9 mouse cellular contexts compared by ENCODE assay signal in the genomic region with DNA sequence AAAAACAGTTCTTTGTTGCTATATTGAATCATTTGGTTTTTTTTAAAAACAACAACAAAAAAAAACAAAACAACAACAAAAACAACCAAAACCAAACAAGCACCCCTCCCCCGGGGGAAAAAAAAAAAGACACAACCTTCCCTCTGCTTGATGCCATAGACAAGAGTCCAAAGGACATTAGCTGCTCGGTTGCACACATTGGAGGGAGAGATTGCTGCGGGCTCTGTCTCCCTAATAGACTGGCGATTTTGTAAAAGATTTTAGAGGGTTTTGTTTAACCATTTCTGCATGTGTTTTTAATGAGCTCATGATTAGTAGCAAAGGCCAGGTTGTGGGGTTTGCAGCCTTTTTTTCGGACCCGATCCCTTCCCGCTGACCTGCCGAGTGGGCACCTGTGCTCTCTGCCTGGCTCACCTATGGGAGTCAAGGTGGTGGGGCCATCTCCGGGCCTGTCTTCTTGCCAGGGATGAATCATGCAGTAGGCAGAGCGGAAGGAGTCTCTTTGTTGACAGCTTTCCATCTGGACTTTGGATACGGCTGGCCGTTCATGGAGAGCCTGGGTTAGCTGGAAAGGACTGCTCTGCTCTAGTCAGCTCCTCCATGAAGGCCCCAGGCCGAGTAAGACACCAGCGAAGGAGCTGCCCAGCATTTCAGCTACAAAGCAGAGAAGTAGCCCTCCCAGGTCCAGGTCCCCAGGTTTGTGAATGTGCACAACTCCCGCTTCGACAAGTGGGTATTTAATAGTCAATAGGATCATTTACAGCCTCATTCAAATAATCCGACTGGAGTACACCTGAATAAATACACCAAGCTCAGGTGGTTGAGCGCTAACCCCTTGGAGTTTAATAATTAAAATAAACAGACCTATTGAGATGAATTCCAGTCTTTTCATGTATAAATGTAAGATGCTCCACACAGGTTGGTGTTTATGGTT. TPM values are rescaled to one million over a fixed set of nuclear protein-coding genes. Genes with fewer than 3 reads are reported as not detected.
A peak's percentile ranks its signal among the peaks of the same experiment; 100 is the strongest.
DNase-seq lines count a peak whose midpoint lies in the region; ATAC-seq and TF ChIP-seq lines count a peak whose summit lies in the region.
"Had no signal": no experiment of that assay in that cellular context is flagged by ENCODE, and none has a peak within 500 bp of the region (broad histone marks: within the 10 kb centered on the region; RNA-seq: fewer than 3 reads in every experiment).

No protein-coding gene starts in this region.

- H3K27me3 ChIP-seq in embryonic facial prominence, embryonic 11.5 days (ENCODE audit: control insufficient read depth, insufficient read depth, low read length) = 0 out of 2 replicates have a peak, but pooled peaks cover 2% of the 10 kb centered on the region
- no peaks in the 10 kb centered on the region for H3K27me3 ChIP-seq in intestine, postnatal 0 days (replicated peaks; ENCODE audit: control insufficient read depth, insufficient read depth, low read length)
- H3K27me3 ChIP-seq in liver, embryonic 16.5 days (ENCODE audit: control insufficient read depth, insufficient read depth, low read depth, low read length) = no peaks in the 10 kb centered on the region

- H3K9me3 ChIP-seq in embryonic facial prominence, embryonic 11.5 days (replicated peaks; ENCODE audit: control insufficient read depth, low read length) = no peaks in the 10 kb centered on the region
- H3K9me3 ChIP-seq in intestine, postnatal 0 days (ENCODE audit: control insufficient read depth) = no peaks in the 10 kb centered on the region
- no peaks in the 10 kb centered on the region for H3K9me3 ChIP-seq in liver, embryonic 16.5 days (replicated peaks; ENCODE audit: control insufficient read depth, low read length)

- no peak overlapping the region for H3K4me3 ChIP-seq in embryonic facial prominence, embryonic 11.5 days (ENCODE audit: low read depth, low read length)
- H3K4me3 ChIP-seq in intestine, postnatal 0 days (ENCODE audit: low read depth, low read length) = no peak overlapping the region
- no peak overlapping the region for H3K4me3 ChIP-seq in liver, embryonic 16.5 days (ENCODE audit: low read depth, low read length)

- intact Hi-C loops in left cerebral cortex, postnatal 4 days (cut with DNase I) = loop anchor here (10.0 kb wide), 1 partner anchor 116 kb away; no protein-coding TSS in a partner anchor
- intact Hi-C loops in left cerebral cortex, postnatal 14 days (cut with DNase I) = loop anchor here (5.0 kb wide), 1 partner anchor 114 kb away; no protein-coding TSS in a partner anchor
- intact Hi-C loops in heart, postnatal 14 days (cut with DNase I) = no loop called here

- H3K27ac ChIP-seq in embryonic facial prominence, embryonic 11.5 days (replicated peaks; ENCODE audit: low read depth, low read length) = no peak overlapping the region
- peak overlapping the region; percentile 24; the same call in 1 of the 2 replicates for H3K27ac ChIP-seq in intestine, postnatal 0 days (ENCODE audit: low read depth, low read length)
- no peak overlapping the region; the same call in 1 of the 2 replicates for H3K27ac ChIP-seq in liver, embryonic 16.5 days (ENCODE audit: low read length)

- DNase-seq in left cerebral cortex, postnatal 4 days = peak; percentile 77
- no peak for DNase-seq in left cerebral cortex, postnatal 14 days (ENCODE audit: low spot score in 2 of 2)
- DNase-seq in embryonic facial prominence, embryonic 11.5 days (ENCODE audit: low spot score) = no peak
- no peak for DNase-seq in layer of hippocampus, postnatal 25 days (ENCODE audit: extremely low spot score in 1 of 2, low spot score in 1 of 2)
- no peak for DNase-seq in gastrocnemius, postnatal 4 days (ENCODE audit: low spot score in 2 of 2)
- no peak for DNase-seq in heart, postnatal 14 days
- DNase-seq: gastrocnemius, postnatal 10 days had no signal

- H3K4me1 ChIP-seq in embryonic facial prominence, embryonic 11.5 days (ENCODE audit: control insufficient read depth, insufficient read depth, low read length) = no peaks in the 10 kb centered on the region; the same call in 1 of the 2 replicates
- no peaks in the 10 kb centered on the region for H3K4me1 ChIP-seq in intestine, postnatal 0 days (replicated peaks; ENCODE audit: control insufficient read depth, insufficient read depth, low read length)
- H3K4me1 ChIP-seq in liver, embryonic 16.5 days (ENCODE audit: control insufficient read depth, low read depth, low read length) = no peaks in the 10 kb centered on the region

- no peak overlapping the region for H3K9ac ChIP-seq in embryonic facial prominence, embryonic 11.5 days (replicated peaks; ENCODE audit: low read length)
- H3K9ac ChIP-seq in intestine, postnatal 0 days (ENCODE audit: low read depth, low read length) = no peak overlapping the region
- H3K9ac ChIP-seq in liver, embryonic 16.5 days (ENCODE audit: low read depth, low read length) = no peak overlapping the region

- TF ChIP-seq CTCF in intestine, postnatal 0 days (IDR thresholded peaks at IDR 0.05; ENCODE audit: low read depth) = no peak

- H3K4me2 ChIP-seq in embryonic facial prominence, embryonic 11.5 days (ENCODE audit: low read depth, low read length) = no peak overlapping the region
- H3K4me2 ChIP-seq in intestine, postnatal 0 days (replicated peaks; ENCODE audit: low read depth) = peak overlapping the region; percentile 47
- no peak overlapping the region for H3K4me2 ChIP-seq in liver, embryonic 16.5 days (ENCODE audit: low read depth, low read length)

- WGBS in embryonic facial prominence, embryonic 11.5 days = 48% methylated on average over 18 of the region's 18 CpGs
- 53% methylated on average over 18 of the region's 18 CpGs for WGBS in intestine, postnatal 0 days
- 65% methylated on average over 18 of the region's 18 CpGs for WGBS in liver, embryonic 16.5 days (ENCODE audit: insufficient replicate concordance)

- 0 out of 2 replicates have a peak, but pooled peaks have one; percentile 41 for ATAC-seq in embryonic facial prominence, embryonic 11.5 days (replicated peaks; ENCODE audit: insufficient number of reproducible peaks, low FRiP score, low TSS enrichment, low read depth)
- peak; percentile 95 for ATAC-seq in intestine, postnatal 0 days
- ATAC-seq in liver, embryonic 16.5 days (ENCODE audit: low read depth) = peak; percentile 49; the same call in 1 of the 2 replicates

- no peaks in the 10 kb centered on the region for H3K36me3 ChIP-seq in embryonic facial prominence, embryonic 11.5 days (replicated peaks; ENCODE audit: control insufficient read depth, insufficient read depth, low read depth, low read length)
- no peaks in the 10 kb centered on the region for H3K36me3 ChIP-seq in intestine, postnatal 0 days (ENCODE audit: control insufficient read depth, insufficient read depth)
- H3K36me3 ChIP-seq in liver, embryonic 16.5 days (ENCODE audit: control insufficient read depth, insufficient read depth) = no peaks in the 10 kb centered on the region

RNA-seq across cellular contexts. Expression of a gene that starts 16.6 kb away (rescaled TPM):
- total RNA-seq in left cerebral cortex, postnatal 4 days (2021) = 100 to 1,000 TPM; 740 to 795 TPM
- 100 to 1,000 TPM; 397 to 428 TPM for total RNA-seq in left cerebral cortex, postnatal 14 days (2021)
- polyA plus RNA-seq in embryonic facial prominence, embryonic 11.5 days (2014; fragmentation: Nextera tagmentation; extraction: Ambion mirVana) = 3.7 and 6.6 TPM in 2 replicates
- 2.5 and 3.1 TPM in 2 replicates for polyA plus RNA-seq in intestine, postnatal 0 days (2015; fragmentation: Nextera tagmentation; extraction: Ambion mirVana)
- 0.47 and 0.83 TPM in 2 replicates for polyA plus RNA-seq in liver, embryonic 16.5 days (2015; fragmentation: Nextera tagmentation; extraction: Ambion mirVana)
- total RNA-seq in layer of hippocampus, postnatal 25 days (2021) = 100 to 1,000 TPM; 563 to 635 TPM
- 100 to 1,000 TPM in 1 of 2 experiments, 10 to 100 TPM in 1; 97.8 to 101 TPM for total RNA-seq in gastrocnemius, postnatal 4 days (2021)
- total RNA-seq in heart, postnatal 14 days (2021) = 10 to 100 TPM; 35.1 to 35.8 TPM

Comparison
In these comparisons a context has a peak if more than half of its experiments do, and no peak if none do; other contexts are left out.
1. ATAC-seq: peak in every context shown above with its lines; median percentile 95 in intestine, postnatal 0 days; 49 in liver, embryonic 16.5 days; 41 in embryonic facial prominence, embryonic 11.5 days.